Mouse (Mus musculus) forebrain, postnatal 0 days (tissue): Measurements from ENCODE around the gene Rftn2. TPM values are rescaled to one million over a fixed set of nuclear protein-coding genes. Genes with fewer than 3 reads are reported as not detected.

Experiments used
- ATAC-seq: fragments of 200-750 bp; cut with Nextera tagmentation; 2 replicates; pipeline ENCODE4 v1.8.0; 2017; ENCODE audit warnings: mild to moderate bottlenecking, moderate library complexity
- DNase-seq: peaks from one replicate; pipeline ENCODE4 v3.0.0-alpha.2; 2015
- H3K27ac ChIP-seq: fragments of 300-500 bp; sonication (generic); 2 replicates; pipeline ENCODE4 v1.5.1; 2014; ENCODE audit warnings: low read depth, mild to moderate bottlenecking, antibody characterized with exemption, low read length, moderate library complexity, mixed read lengths
- H3K27me3 ChIP-seq: fragments of 300-500 bp; sonication (generic); 2 replicates; pipeline ENCODE4 v1.6.1; 2014; ENCODE audit warnings: mild to moderate bottlenecking, low read length, mixed read lengths; ENCODE audit not compliant: insufficient read depth
- H3K36me3 ChIP-seq: fragments of 300-500 bp; sonication (generic); 2 replicates; pipeline ENCODE4 v1.6.1; 2014; ENCODE audit warnings: mild to moderate bottlenecking, moderate library complexity; ENCODE audit not compliant: insufficient read depth
- H3K4me1 ChIP-seq: fragments of 300-500 bp; sonication (generic); 2 replicates; pipeline ENCODE4 v1.6.1; 2014; ENCODE audit warnings: antibody characterized with exemption; ENCODE audit not compliant: insufficient read depth
- H3K4me2 ChIP-seq: fragments of 300-500 bp; sonication (generic); 2 replicates; pipeline ENCODE4 v1.6.1; 2014; ENCODE audit warnings: low read depth, mild to moderate bottlenecking, moderate library complexity
- H3K4me3 ChIP-seq: fragments of 300-500 bp; sonication (generic); 2 replicates; pipeline ENCODE4 v1.5.1; 2014; ENCODE audit warnings: low read depth, low read length, mixed read lengths
- H3K9ac ChIP-seq: fragments of 300-500 bp; sonication (generic); 2 replicates; pipeline ENCODE4 v1.6.1; 2014; ENCODE audit warnings: mild to moderate bottlenecking
- H3K9me3 ChIP-seq: fragments of 300-500 bp; sonication (generic); 2 replicates; pipeline ENCODE4 v1.6.1; 2016; ENCODE audit warnings: low read length
- CTCF ChIP-seq: sonication (generic); IDR thresholded peaks from 2 replicates; pipeline ENCODE4 v1.5.1; 2016; ENCODE audit warnings: antibody characterized with exemption, control low read depth, low read depth
- WGBS: fragments of 180-500 bp; shearing (Covaris S2); extraction: QIAGEN DNeasy Blood & Tissue Kit; methylation state at CpG from one replicate; pipeline ENCODE4 v1.1.7; 2014; 5-methylcytosine and 5-hydroxymethylcytosine counted together
- polyA plus RNA-seq: library from polyadenylated mRNA; unstranded; fragments of >200 nt; fragmentation: Nextera tagmentation; extraction: Ambion mirVana; gene quantifications from 2 replicates; pipeline ENCODE4 v1.2.1, GENCODE M21; 2015
- total RNA-seq: library from RNA; depleted of rRNA; stranded (reverse); fragments of >200 nt; gene quantifications from 2 replicates; pipeline ENCODE4 v1.2.3, GENCODE M21; 2014

Rftn2 gene
- total and polyA plus RNA-seq, 2 experiments from 2014 or later, result 10.1 to 12.4 TPM

DNA sequence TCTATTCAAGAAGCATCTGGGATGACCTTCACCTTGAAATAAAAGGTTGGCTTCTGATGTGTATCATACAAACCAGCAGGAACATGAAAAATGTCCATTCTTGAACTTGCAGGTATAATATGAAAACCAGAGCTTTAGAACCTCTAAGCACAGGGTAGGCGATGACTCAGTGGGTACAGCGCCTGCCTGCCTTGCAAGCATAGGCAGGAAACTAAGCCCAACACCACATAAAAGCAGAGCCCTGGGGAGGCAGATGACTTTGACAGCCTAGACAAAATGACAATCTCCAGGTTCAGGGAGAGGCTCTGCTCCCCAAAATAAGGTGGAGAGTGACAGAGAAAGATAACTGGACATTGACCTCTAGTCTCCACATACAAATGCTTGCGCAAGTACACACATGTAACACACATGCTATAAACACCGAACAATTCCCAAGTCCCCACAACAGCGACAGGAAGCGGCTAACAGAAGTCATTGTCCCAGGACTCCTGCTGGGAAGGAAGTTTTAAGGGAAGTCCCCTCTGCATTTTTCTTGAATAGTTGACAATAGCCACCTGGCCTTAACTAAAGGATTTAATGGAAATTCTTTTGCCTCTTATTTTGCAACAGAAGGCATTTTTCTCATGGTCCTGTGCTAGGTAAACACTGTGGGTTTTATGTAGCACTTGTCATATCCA is 30.1 kb downstream of the Rftn2 start:
- no peak overlapping the region for H3K27ac ChIP-seq
- 60% methylated on average over 6 of the region's 6 CpGs for WGBS

DNA sequence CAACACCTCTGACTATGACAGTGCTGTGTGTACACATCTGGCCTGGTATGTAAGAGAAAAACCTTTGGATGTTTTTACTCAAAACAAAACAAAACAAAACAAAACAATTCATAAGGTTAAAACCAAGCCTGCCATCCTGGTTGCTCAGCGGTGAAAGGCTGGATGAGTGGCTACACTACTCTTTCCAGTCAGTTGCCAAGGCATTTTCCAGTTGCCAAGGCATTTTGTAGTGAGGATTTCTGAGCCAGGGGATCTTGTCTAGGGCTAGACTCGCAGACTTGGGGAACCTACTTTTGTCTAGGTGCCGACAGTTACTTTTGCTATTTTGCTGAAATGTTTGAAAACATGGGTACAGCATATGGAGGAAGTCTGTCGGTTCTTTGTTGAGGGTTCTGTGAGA is 31.6 kb downstream of the Rftn2 start:
- ATAC-seq (peak; percentile 58), DNase-seq (peak; percentile 47)
- Histone ChIP-seq H3K4me3 (no peak overlapping the region), H3K9me3 (no peaks in the 10 kb centered on the region), H3K9ac (no peak overlapping the region), H3K4me1 (no peaks in the 10 kb centered on the region), H3K27me3 (no peaks in the 10 kb centered on the region), H3K36me3 (no peaks in the 10 kb centered on the region), H3K4me2 (no peak overlapping the region), H3K27ac (no peak overlapping the region)
- 33% methylated on average over 4 of the region's 4 CpGs for WGBS
- no peak for TF ChIP-seq CTCF

More for the DNA sequence above, 30.1 kb downstream of the Rftn2 start:
- H3K4me1 ChIP-seq, result no peaks in the 10 kb centered on the region
- H3K9me3 ChIP-seq, result no peaks in the 10 kb centered on the region
- TF ChIP-seq CTCF, result no peak
- H3K4me3 ChIP-seq, result no peak overlapping the region
- ATAC-seq (no peak), DNase-seq (no peak)
- no peak overlapping the region for H3K9ac ChIP-seq
- no peak overlapping the region for H3K4me2 ChIP-seq
- no peaks in the 10 kb centered on the region for H3K27me3 ChIP-seq
- H3K36me3 ChIP-seq, result no peaks in the 10 kb centered on the region

DNA sequence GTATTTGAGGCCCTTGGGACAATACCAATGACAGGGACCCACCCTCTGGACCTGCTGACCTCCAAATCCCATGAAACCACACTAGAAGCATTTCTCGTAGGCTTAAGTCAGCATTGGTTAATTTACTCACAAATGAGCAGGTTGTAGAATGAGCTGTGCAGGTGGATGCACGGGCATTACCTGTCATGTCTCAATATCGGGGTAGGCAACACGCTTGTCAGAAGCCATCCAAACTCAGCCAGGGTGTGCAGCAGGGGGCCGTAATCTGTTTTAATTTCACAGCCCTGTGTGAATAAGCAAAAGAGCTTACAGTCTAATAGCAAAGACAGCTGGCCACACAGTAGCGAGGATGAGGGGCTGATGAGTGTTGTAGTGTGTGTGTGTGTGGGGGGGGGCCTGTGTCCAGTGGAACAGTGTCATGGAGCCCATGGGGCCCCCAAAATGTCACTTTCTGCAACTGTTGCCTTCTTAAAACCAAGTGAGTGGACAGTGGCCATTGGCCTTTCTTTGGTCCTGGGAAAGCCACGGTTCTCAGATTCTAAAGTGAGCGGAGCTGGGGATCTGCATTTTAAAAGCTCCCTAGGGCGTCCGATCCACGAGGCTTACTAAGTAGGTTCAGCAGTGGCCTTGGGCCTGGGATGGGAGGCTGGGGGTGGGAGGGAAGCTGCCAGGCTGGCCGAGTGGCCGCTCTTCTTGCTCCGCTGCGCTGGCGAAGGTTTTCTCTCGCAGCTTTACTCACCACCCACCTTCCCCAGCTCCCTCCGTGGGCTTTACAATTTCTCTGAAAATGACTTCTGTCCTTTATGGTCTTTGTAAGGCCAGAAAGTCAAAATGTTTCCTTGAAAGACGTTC is 32.3 kb downstream of the Rftn2 start:
- WGBS, result 32% methylated on average over 19 of the region's 19 CpGs
- peak; percentile 14 for DNase-seq
- Histone ChIP-seq H3K4me3 (no peak overlapping the region), H3K4me1 (no peaks in the 10 kb centered on the region), H3K9ac (no peak overlapping the region), H3K27me3 (no peaks in the 10 kb centered on the region), H3K9me3 (no peaks in the 10 kb centered on the region), H3K36me3 (no peaks in the 10 kb centered on the region), H3K4me2 (no peak overlapping the region), H3K27ac (0 out of 2 replicates have a peak overlapping the region, but pooled peaks have one; percentile 9)
- no peak for TF ChIP-seq CTCF
- peak; percentile 39; the same call in 1 of the 2 replicates for ATAC-seq

DNA sequence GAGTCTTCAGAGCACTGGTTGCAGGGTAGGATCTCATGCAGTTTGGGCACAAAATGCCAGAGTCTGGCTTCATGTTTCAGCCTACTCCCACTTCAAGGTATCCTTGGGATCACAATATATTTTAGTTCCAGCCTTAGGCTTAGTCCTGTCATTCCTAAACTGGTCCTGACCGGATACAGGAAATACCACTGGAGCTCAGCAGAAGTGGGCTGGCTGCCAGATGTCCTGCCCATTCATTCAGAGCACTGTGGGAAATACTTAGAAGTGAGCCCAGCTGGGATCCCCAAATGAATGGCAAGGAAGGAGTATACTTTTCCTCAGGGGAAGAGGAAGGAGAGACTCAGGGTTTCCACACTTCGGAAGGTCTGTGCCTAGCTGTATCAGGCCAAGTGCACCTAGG is 33.3 kb downstream of the Rftn2 start:
- Histone ChIP-seq H3K4me2 (no peak overlapping the region), H3K9me3 (no peaks in the 10 kb centered on the region), H3K9ac (no peak overlapping the region), H3K36me3 (no peaks in the 10 kb centered on the region), H3K27ac (no peak overlapping the region), H3K4me3 (no peak overlapping the region), H3K4me1 (no peaks in the 10 kb centered on the region), H3K27me3 (no peaks in the 10 kb centered on the region)
- DNase-seq (peak; percentile 41), ATAC-seq (peak; percentile 57; the same call in 1 of the 2 replicates)
- 24% methylated on average over 2 of the region's 2 CpGs for WGBS
- TF ChIP-seq CTCF, result no peak

DNA sequence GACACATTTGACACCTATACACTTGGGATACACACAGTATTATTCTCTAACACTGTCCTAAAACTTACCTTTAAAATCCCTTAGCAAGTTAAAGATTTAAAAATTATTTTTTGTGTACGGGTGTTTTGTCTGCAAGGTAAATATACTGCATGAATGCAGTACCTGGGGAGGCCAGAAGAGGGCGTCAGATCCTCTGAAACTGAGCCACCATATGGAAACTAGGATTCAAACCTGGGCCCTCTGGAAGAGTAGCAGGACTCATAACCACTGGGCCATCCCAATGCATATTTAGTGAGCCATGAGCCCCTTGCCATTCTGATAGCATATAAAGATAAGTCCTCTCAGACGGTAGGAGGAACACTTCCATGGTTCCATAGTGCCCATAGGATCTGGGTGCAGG is 33.8 kb downstream of the Rftn2 start:
- peak; percentile 20 for DNase-seq
- Histone ChIP-seq H3K9me3 (no peaks in the 10 kb centered on the region), H3K4me2 (no peak overlapping the region), H3K36me3 (no peaks in the 10 kb centered on the region), H3K27ac (no peak overlapping the region), H3K4me3 (no peak overlapping the region), H3K4me1 (no peaks in the 10 kb centered on the region), H3K27me3 (no peaks in the 10 kb centered on the region), H3K9ac (no peak overlapping the region)
- peak; percentile 63 for TF ChIP-seq CTCF
- WGBS, result 55% methylated on average over 3 of the region's 3 CpGs
- no peak for ATAC-seq

DNA sequence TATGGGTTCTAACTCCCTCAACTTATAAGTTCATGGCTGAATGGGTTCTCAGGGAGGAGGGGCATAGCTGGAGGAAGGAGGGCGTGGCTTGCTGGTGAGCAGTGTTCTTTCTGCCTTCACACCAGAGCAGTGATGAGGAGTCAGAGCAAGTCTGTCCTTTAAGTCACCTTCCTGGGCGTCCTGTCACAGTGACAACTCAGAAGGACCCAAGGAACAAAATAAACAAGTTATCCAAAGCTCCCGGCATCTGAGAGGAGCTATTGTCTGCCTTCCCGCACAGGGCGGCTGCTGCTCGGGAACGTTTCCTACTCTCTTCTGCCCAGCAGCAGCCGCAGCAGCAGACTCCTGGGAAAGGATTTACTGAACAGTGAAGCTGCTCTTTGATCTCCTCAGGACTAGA is 34.6 kb downstream of the Rftn2 start:
- 13% methylated on average over 8 of the region's 8 CpGs for WGBS
- TF ChIP-seq CTCF, result no peak

More for the DNA sequence above, 34.6 kb downstream of the Rftn2 start:
- no peaks in the 10 kb centered on the region for H3K36me3 ChIP-seq
- peak overlapping the region; percentile 27 for H3K4me3 ChIP-seq
- H3K9me3 ChIP-seq, result no peaks in the 10 kb centered on the region
- no peak overlapping the region for H3K27ac ChIP-seq
- peak overlapping the region; percentile 23; the same call in 1 of the 2 replicates for H3K9ac ChIP-seq
- DNase-seq (peak; percentile 17), ATAC-seq (peak; percentile 53; the same call in 1 of the 2 replicates)
- H3K4me2 ChIP-seq, result peak overlapping the region; percentile 44
- H3K27me3 ChIP-seq, result no peaks in the 10 kb centered on the region
- H3K4me1 ChIP-seq, result no peaks in the 10 kb centered on the region
